Mouse (Mus musculus) midbrain, embryonic 11.5 days (tissue): ENCODE data around the gene Dab1. TPM values are rescaled to one million over a fixed set of nuclear protein-coding genes. Genes with fewer than 3 reads are reported as not detected.
A peak's percentile ranks its signal among the peaks of the same experiment; 100 is the strongest.

Source experiments
- ATAC-seq: fragments of 200-750 bp; cut with Nextera tagmentation; 2 replicates; pipeline ENCODE4 v1.8.0; 2017; ENCODE audit warnings: moderate TSS enrichment, moderate library complexity; ENCODE audit not compliant: low FRiP score
- DNase-seq: peaks from one replicate; pipeline ENCODE4 v3.0.0; 2015; ENCODE audit warnings: low spot score; ENCODE audit errors: missing footprints
- H3K27ac ChIP-seq: fragments of 300-500 bp; sonication (generic); 2 replicates; pipeline ENCODE4 v1.5.1; 2014; ENCODE audit warnings: low read depth, low read length
- H3K27me3 ChIP-seq: fragments of 300-500 bp; sonication (generic); 2 replicates; pipeline ENCODE4 v1.6.1; 2014; ENCODE audit warnings: mild to moderate bottlenecking, low read length, moderate library complexity, mixed read lengths; ENCODE audit not compliant: control insufficient read depth, insufficient read depth
- H3K36me3 ChIP-seq: fragments of 300-500 bp; sonication (generic); 2 replicates; pipeline ENCODE4 v1.6.1; 2014; ENCODE audit warnings: mild to moderate bottlenecking, low read length, moderate library complexity, mixed read lengths; ENCODE audit not compliant: control insufficient read depth, insufficient read depth
- H3K4me1 ChIP-seq: fragments of 300-500 bp; sonication (generic); 2 replicates; pipeline ENCODE4 v1.6.1; 2014; ENCODE audit warnings: low read length; ENCODE audit not compliant: control insufficient read depth, insufficient read depth
- H3K4me2 ChIP-seq: fragments of 300-500 bp; sonication (generic); 2 replicates; pipeline ENCODE4 v1.6.1; 2014; ENCODE audit warnings: mild to moderate bottlenecking, moderate library complexity
- H3K4me3 ChIP-seq: fragments of 300-500 bp; sonication (generic); 2 replicates; pipeline ENCODE4 v1.5.1; 2014; ENCODE audit warnings: low read depth, low read length
- H3K9ac ChIP-seq: fragments of 300-500 bp; sonication (generic); 2 replicates; pipeline ENCODE4 v1.6.1; 2014; ENCODE audit warnings: low read length
- H3K9me3 ChIP-seq: fragments of 300-500 bp; sonication (generic); 2 replicates; pipeline ENCODE4 v1.6.1; 2016; ENCODE audit warnings: low read length; ENCODE audit not compliant: control insufficient read depth
- WGBS: fragments of 180-500 bp; shearing (Covaris S2); extraction: QIAGEN DNeasy Blood & Tissue Kit; methylation state at CpG from one replicate; pipeline ENCODE4 v1.1.7; 2014; 5-methylcytosine and 5-hydroxymethylcytosine counted together
- polyA plus RNA-seq: library from polyadenylated mRNA; unstranded; fragments of >200 nt; fragmentation: Nextera tagmentation; extraction: Ambion mirVana; gene quantifications from 2 replicates; pipeline ENCODE4 v1.2.1, GENCODE M21; 2014

The Dab1 gene
- polyA plus RNA-seq, 1 experiment from 2014 or later = 43.2 TPM

DNA sequence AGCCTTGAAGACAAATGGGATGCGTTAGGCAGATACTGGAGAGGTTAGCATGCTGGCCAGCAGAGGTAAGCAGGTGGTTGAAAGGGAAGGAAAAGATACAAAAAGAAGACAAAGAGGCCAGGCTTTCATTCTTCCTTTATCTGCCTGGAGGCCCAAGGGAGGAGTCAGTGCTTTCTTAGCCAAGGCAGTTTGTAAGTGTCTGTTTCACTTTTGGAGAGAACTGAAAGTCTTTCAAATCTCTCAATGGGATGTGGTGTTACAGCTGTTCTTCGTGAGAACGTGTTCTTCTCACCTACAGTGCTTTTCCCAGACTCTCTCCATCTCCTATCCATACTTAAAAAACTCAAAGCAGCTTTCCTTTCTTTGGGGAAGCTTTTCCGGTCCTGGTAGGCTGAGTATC, 94.8 kb downstream of the Dab1 start:
- DNase-seq = no peak
- no peaks in the 10 kb centered on the region for H3K27me3 ChIP-seq
- H3K4me1 ChIP-seq = no peaks in the 10 kb centered on the region
- no peak overlapping the region for H3K27ac ChIP-seq
- H3K36me3 ChIP-seq = no peaks in the 10 kb centered on the region
- H3K4me2 ChIP-seq = no peak overlapping the region
- no peak overlapping the region for H3K9ac ChIP-seq
- ATAC-seq = no peak
- H3K4me3 ChIP-seq = no peak overlapping the region
- no peaks in the 10 kb centered on the region for H3K9me3 ChIP-seq
- 90% methylated on average over 4 of the region's 4 CpGs for WGBS

DNA sequence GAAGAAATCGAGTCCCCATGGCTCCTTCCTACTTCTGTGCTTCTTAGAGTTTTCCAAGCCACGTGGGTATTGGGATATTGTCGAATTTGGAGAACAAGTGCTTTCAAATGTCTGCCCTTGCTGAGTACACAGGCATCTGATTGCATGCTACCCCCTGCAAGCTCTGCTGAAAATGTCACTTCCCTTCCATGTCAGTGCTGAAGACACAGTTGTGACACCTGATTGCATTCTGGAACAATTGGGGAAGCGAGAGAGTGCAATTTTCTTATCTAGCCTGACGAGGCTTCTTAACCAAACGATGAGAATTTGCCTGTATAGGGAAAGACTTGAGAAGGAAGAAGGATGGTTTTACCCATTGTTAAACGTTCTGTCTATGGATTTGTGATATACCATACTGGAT, 95.8 kb downstream of the Dab1 start:
- H3K4me2 ChIP-seq = no peak overlapping the region
- no peaks in the 10 kb centered on the region for H3K27me3 ChIP-seq
- DNase-seq (no peak), ATAC-seq (no peak)
- no peak overlapping the region for H3K4me3 ChIP-seq
- H3K27ac ChIP-seq = no peak overlapping the region
- no peaks in the 10 kb centered on the region for H3K36me3 ChIP-seq
- no peak overlapping the region for H3K9ac ChIP-seq
- H3K4me1 ChIP-seq = no peaks in the 10 kb centered on the region
- H3K9me3 ChIP-seq = no peaks in the 10 kb centered on the region
- WGBS = 78% methylated on average over 7 of the region's 7 CpGs

DNA sequence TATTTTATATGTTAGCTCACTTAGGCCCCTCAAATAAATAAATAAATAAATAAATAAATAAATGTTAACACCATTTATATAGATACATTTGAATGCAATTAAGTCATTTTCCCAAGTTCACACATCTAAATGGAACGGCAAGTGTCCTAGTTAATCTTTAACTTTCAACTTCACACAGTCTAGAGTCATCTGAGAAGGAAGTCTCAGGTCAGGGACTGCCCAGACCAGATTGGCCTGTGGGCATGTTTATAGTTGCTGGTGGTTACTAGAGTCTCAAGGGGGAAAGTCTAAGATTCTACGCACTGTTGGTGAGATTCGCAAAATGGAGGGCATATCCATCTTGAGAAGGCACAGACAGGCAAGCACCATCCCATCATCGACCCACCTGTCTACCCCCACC, 96.4 kb downstream of the Dab1 start:
- DNase-seq (no peak), ATAC-seq (no peak)
- Histone ChIP-seq H3K4me2 (no peak overlapping the region), H3K9ac (no peak overlapping the region), H3K4me1 (no peaks in the 10 kb centered on the region), H3K27ac (no peak overlapping the region), H3K4me3 (no peak overlapping the region), H3K36me3 (no peaks in the 10 kb centered on the region), H3K9me3 (no peaks in the 10 kb centered on the region), H3K27me3 (no peaks in the 10 kb centered on the region)
- WGBS = 93% methylated on average over 4 of the region's 4 CpGs

DNA sequence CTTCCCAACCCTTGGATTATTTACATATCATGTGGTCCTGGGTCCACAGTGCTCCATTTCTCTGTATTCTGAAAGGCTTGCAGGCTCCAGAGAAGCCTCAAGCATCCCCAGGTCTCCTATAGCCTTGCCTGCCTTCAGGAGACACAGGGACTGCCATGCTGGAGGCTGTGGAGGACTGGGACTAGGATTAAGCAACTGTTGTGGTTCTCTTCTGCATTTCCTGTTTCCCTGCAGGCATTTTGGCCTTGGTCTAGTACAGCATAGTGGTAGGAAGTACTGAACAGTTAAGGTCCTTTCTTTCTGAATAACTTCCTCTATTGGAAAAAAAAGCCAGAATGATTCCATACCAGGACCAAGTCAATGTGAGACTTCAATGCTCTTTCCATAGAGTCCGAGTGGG, 103.6 kb downstream of the Dab1 start:
- WGBS = 91% methylated on average over 1 of the region's 1 CpGs

DNA sequence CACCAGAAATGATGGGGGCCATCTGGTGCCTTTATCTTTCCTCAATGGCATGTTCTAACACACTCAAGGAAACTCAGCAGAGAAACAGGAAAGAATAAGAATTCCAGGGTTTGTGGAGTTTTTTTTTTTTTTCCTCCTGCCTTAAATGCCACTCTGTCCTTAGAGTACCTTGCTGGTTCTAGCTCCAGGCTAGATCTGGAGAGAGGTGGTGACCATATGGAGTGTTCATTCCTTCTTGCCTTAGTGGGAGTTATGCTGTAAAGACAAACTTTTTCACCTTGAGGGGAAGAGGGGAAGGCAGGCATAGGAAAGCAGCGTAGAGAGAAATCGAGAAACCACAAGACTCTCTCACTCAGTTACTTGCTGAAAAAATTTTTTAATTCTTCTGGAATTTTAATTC, 107.3 kb downstream of the Dab1 start:
- 96% methylated on average over 2 of the region's 2 CpGs for WGBS
- DNase-seq (no peak), ATAC-seq (no peak)
- Histone ChIP-seq H3K9me3 (no peaks in the 10 kb centered on the region), H3K4me3 (no peak overlapping the region), H3K4me2 (no peak overlapping the region), H3K27ac (no peak overlapping the region), H3K36me3 (no peaks in the 10 kb centered on the region), H3K4me1 (no peaks in the 10 kb centered on the region), H3K27me3 (no peaks in the 10 kb centered on the region), H3K9ac (no peak overlapping the region)

More for the DNA sequence above, 103.6 kb downstream of the Dab1 start:
- Histone ChIP-seq H3K9me3 (no peaks in the 10 kb centered on the region), H3K9ac (no peak overlapping the region), H3K4me1 (no peaks in the 10 kb centered on the region), H3K27me3 (no peaks in the 10 kb centered on the region), H3K4me3 (no peak overlapping the region), H3K36me3 (no peaks in the 10 kb centered on the region), H3K4me2 (no peak overlapping the region), H3K27ac (no peak overlapping the region)
- no peak for ATAC-seq
- no peak for DNase-seq

DNA sequence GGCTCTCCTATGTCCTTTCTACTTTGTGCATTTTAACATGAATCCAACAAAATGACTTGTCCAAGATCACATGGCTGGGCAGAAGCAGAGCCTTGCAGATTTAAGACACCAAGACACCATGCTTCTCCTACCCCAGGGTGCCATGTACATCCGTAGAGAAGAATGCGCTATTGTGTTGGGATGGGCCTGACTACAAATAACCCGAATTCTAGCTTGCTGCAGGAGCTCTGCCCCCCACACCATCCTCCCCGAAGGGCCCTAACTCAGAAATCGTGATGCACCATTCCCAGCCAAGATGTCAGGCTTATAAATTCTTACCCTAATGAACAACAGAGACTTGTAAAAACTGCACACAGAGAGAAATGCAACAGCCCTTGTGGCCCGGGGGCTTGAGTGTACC, 118.0 kb downstream of the Dab1 start:
- Histone ChIP-seq H3K36me3 (no peaks in the 10 kb centered on the region), H3K4me2 (no peak overlapping the region), H3K27me3 (no peaks in the 10 kb centered on the region), H3K4me1 (no peaks in the 10 kb centered on the region), H3K9me3 (no peaks in the 10 kb centered on the region), H3K9ac (no peak overlapping the region), H3K4me3 (no peak overlapping the region), H3K27ac (no peak overlapping the region)
- ATAC-seq = no peak
- DNase-seq = peak; percentile 70
- 74% methylated on average over 6 of the region's 6 CpGs for WGBS

DNA sequence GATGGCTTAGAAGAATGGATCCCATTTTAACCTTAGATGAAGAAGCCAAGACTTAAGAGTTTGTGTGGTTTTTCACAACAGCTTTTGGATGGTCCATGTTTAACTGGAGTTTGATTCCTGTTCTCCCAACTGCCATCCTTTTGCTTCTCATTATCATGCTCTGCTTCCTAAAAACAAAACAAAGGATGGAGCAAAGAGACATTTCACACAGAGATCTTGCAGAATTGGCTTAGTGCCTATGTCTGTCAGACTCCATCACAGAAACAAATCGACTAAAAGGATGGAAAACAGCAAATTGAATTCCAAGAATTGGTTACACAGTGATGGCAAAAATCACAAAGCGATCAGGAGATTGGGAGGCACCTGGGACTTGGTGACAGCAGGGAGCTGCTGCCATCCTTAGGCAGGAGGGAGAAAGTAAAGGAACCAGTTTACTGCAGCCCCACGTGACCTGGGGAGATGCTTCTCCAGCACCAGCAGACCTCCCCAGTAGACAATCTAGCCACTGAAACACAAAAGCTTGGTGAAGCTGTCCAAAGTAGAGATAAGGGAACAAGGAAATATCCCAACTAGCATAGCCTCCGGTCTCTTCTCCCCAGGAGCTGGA, 132.2 kb downstream of the Dab1 start:
- no peaks in the 10 kb centered on the region for H3K9me3 ChIP-seq
- H3K9ac ChIP-seq = no peak overlapping the region
- H3K27me3 ChIP-seq = no peaks in the 10 kb centered on the region
- H3K36me3 ChIP-seq = no peaks in the 10 kb centered on the region
- ATAC-seq = no peak
- DNase-seq = no peak
- no peak overlapping the region for H3K4me2 ChIP-seq
- H3K27ac ChIP-seq = no peak overlapping the region
- no peak overlapping the region for H3K4me3 ChIP-seq
- H3K4me1 ChIP-seq = no peaks in the 10 kb centered on the region
- 54% methylated on average over 4 of the region's 4 CpGs for WGBS

DNA sequence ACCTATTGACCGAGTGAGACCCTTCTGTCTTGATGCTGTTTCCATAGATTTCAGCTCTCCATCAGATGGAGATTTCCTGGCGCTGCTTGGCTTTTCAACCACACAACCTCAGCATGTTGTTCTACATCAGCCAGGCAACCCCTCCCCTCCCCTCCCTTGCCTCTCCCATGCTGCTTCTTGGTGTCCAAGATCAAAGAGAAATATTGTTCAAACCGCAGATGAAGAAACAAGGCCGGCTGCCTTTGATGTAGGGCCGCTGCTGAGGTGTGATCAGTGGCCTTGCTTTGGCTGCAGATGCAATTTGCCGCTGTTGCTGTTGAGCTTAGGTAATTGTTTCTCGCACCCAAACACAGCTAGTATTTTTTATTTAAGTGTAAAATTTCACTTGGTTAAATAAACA, 135.4 kb downstream of the Dab1 start:
- H3K36me3 ChIP-seq = no peaks in the 10 kb centered on the region
- no peak overlapping the region for H3K4me2 ChIP-seq
- no peak overlapping the region for H3K27ac ChIP-seq
- WGBS = 82% methylated on average over 7 of the region's 7 CpGs
- DNase-seq = no peak
- no peaks in the 10 kb centered on the region for H3K9me3 ChIP-seq
- H3K9ac ChIP-seq = no peak overlapping the region
- H3K27me3 ChIP-seq = no peaks in the 10 kb centered on the region
- 0 out of 2 replicates have a peak, but pooled peaks cover 2% of the 10 kb centered on the region for H3K4me1 ChIP-seq
- H3K4me3 ChIP-seq = no peak overlapping the region
- no peak for ATAC-seq

DNA sequence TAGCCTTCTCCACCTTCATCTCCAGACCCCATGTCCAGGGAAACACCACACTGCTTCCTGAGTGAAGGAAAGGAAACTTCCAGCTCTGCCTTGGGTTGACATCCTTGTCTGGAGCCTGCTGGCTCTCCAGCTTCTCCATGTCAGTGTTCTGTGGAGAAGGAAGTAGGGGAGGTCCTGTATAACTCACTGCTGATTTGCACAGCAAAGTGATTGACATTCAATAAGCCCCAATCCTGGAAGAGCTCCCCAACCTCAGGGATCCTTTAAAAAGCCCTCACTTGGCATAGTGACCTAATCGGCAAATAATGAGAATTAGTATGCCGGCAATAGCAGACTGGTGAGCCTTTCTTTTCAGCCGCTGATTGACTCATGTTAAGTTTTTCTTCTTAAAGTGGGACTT, 138.1 kb downstream of the Dab1 start:
- Histone ChIP-seq H3K9me3 (no peaks in the 10 kb centered on the region), H3K27ac (no peak overlapping the region), H3K4me2 (no peak overlapping the region), H3K36me3 (no peaks in the 10 kb centered on the region), H3K9ac (no peak overlapping the region), H3K27me3 (no peaks in the 10 kb centered on the region), H3K4me1 (0 out of 2 replicates have a peak, but pooled peaks cover 2% of the 10 kb centered on the region), H3K4me3 (no peak overlapping the region)
- 63% methylated on average over 3 of the region's 3 CpGs for WGBS
- no peak for ATAC-seq
- no peak for DNase-seq
